Mouse (Mus musculus): ENCODE measurements around the gene Hoxa2. TPM values are rescaled to one million over a fixed set of nuclear protein-coding genes. Genes with fewer than 3 reads are reported as not detected.

The Hoxa2 gene
- polyA plus RNA-seq, 1 experiment from 2014 or later = 2.3 TPM

DNA sequence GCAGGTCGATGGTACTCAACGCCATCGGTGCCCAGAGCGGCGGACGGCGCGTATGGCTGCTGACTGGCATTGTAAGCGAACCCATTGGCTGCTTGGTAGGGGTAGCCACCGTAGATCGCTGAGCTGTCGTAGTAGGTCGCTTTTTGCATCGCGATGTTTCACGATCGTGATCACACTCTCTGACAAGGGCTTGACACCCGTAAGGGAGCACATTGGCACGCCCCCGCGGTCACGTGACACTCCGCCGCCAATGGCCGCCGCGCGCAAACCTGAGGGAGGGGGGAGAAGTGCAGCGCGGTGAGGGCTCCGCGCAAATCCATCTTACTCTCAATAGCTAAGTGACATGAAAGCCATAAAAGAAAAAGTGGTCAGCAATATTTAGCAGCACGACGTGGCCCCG is 7.9 kb upstream of the Hoxa2 start:
- peak; percentile 74 for ATAC-seq (replicated peaks; ENCODE audit: low FRiP score, low read depth)

DNA sequence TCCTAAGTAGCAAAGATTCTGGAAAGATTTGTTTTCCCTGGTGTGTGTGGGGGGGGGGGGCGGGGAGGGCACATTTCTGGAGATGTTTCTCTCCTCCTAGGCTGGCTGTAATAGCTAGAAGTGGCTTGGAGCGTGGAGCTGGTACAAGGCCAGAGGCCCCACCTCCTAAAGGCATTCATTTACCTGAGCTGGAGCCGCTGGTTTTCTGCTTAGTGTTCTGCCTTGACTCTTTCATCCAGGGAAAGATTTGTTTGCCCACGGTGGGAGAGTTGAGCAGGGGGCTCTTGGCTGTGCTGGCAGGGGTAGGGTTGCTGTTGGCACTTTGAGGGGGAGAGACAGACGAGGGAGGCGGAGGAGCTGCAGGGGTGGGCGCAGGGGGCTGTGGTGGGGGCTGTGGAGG is 7.3 kb upstream of the Hoxa2 start:
- Histone ChIP-seq H3K4me3 (replicated peaks; ENCODE audit: low read depth, low read length) (peak overlapping the region; percentile 21; the same call in 1 of the 2 replicates), H3K4me1 (replicated peaks; ENCODE audit: insufficient read depth, low read length) (peaks cover 40% of the 10 kb centered on the region), H3K4me2 (ENCODE audit: low read length) (peak overlapping the region; percentile 67), H3K9ac (ENCODE audit: low read depth, low read length) (peak overlapping the region; percentile 43; the same call in 1 of the 2 replicates), H3K27me3 (ENCODE audit: insufficient read depth, low read length) (no peaks in the 10 kb centered on the region), H3K9me3 (replicated peaks; ENCODE audit: low read length) (no peaks in the 10 kb centered on the region), H3K27ac (peak overlapping the region; percentile 85), H3K36me3 (ENCODE audit: insufficient read depth, low read length) (no peaks in the 10 kb centered on the region)
- TF ChIP-seq CTCF (IDR thresholded peaks at IDR 0.05; ENCODE audit: low read depth) = no peak
- 22% methylated on average over 7 of the region's 7 CpGs for WGBS
- DNase-seq (ENCODE audit: low spot score) (no peak), ATAC-seq (replicated peaks; ENCODE audit: low FRiP score, low read depth) (no peak)

More for the DNA sequence above, 7.9 kb upstream of the Hoxa2 start:
- Histone ChIP-seq H3K36me3 (ENCODE audit: insufficient read depth, low read length) (no peaks in the 10 kb centered on the region), H3K27me3 (ENCODE audit: insufficient read depth, low read length) (no peaks in the 10 kb centered on the region), H3K9ac (ENCODE audit: low read depth, low read length) (peak overlapping the region; percentile 43; the same call in 1 of the 2 replicates), H3K4me3 (replicated peaks; ENCODE audit: low read depth, low read length) (peak overlapping the region; percentile 21), H3K4me1 (replicated peaks; ENCODE audit: insufficient read depth, low read length) (peaks cover 39% of the 10 kb centered on the region), H3K9me3 (replicated peaks; ENCODE audit: low read length) (no peaks in the 10 kb centered on the region), H3K4me2 (ENCODE audit: low read length) (peak overlapping the region; percentile 67), H3K27ac (peak overlapping the region; percentile 85)
- TF ChIP-seq CTCF (IDR thresholded peaks at IDR 0.05; ENCODE audit: low read depth) = no peak
- DNase-seq (ENCODE audit: low spot score) = peak; percentile 97
- WGBS = 1% methylated on average over 35 of the region's 35 CpGs

DNA sequence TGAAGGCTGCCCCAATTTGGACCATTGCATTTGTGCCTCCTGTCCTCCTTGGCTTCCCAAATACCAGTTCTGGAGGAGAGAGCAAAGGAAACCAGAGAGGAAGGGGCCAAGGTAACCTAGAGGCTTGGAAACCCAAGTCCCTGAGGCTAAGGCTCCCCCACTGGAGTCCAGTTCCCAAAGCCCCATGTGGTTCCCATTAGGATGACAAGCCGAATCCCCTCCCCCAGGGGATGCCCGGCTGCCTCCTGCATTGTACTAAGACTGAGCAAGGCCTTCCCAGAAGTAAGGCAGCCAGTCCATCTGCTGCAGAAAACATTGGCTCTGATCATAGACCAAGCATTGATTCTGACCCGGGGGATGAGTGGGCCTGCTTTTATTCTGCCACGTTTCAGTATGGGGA is 6.7 kb upstream of the Hoxa2 start:
- TF ChIP-seq CTCF (IDR thresholded peaks at IDR 0.05; ENCODE audit: low read depth) = no peak
- ATAC-seq (replicated peaks; ENCODE audit: low FRiP score, low read depth) (no peak), DNase-seq (ENCODE audit: low spot score) (peak; percentile 73)
- H3K36me3 ChIP-seq (ENCODE audit: insufficient read depth, low read length) = no peaks in the 10 kb centered on the region
- no peaks in the 10 kb centered on the region for H3K27me3 ChIP-seq (ENCODE audit: insufficient read depth, low read length)
- no peaks in the 10 kb centered on the region for H3K9me3 ChIP-seq (replicated peaks; ENCODE audit: low read length)
- H3K4me3 ChIP-seq (replicated peaks; ENCODE audit: low read depth, low read length) = no peak overlapping the region
- WGBS = 19% methylated on average over 4 of the region's 4 CpGs
- peaks cover 44% of the 10 kb centered on the region for H3K4me1 ChIP-seq (replicated peaks; ENCODE audit: insufficient read depth, low read length)
- H3K27ac ChIP-seq = peak overlapping the region; percentile 85
- H3K9ac ChIP-seq (ENCODE audit: low read depth, low read length) = no peak overlapping the region
- H3K4me2 ChIP-seq (ENCODE audit: low read length) = 0 out of 2 replicates have a peak overlapping the region, but pooled peaks have one; percentile 36

DNA sequence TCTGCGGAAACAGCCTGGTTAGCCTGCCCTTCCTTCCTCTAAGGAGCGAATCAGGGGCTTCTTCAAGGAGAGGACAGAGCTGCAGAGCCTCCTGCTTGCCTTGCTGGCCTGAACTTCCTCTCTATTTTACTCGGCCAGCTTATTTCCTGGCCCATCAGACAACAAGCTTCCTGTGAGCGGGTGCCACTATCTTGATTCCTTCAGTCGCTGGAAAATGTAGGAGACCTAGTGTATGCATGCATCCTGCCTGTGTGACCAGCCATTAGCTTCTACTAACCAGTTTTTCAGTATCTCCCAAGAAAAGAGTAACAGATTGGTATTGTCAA is 6.2 kb upstream of the Hoxa2 start:
- Histone ChIP-seq H3K4me2 (ENCODE audit: low read length) (peak overlapping the region; percentile 36; the same call in 1 of the 2 replicates), H3K9me3 (replicated peaks; ENCODE audit: low read length) (no peaks in the 10 kb centered on the region), H3K9ac (ENCODE audit: low read depth, low read length) (0 out of 2 replicates have a peak overlapping the region, but pooled peaks have one; percentile 5), H3K27ac (peak overlapping the region; percentile 85), H3K36me3 (ENCODE audit: insufficient read depth, low read length) (no peaks in the 10 kb centered on the region), H3K27me3 (ENCODE audit: insufficient read depth, low read length) (no peaks in the 10 kb centered on the region), H3K4me3 (replicated peaks; ENCODE audit: low read depth, low read length) (no peak overlapping the region), H3K4me1 (replicated peaks; ENCODE audit: insufficient read depth, low read length) (peaks cover 43% of the 10 kb centered on the region)
- ATAC-seq (replicated peaks; ENCODE audit: low FRiP score, low read depth) (no peak), DNase-seq (ENCODE audit: low spot score) (peak; percentile 75)
- TF ChIP-seq CTCF (IDR thresholded peaks at IDR 0.05; ENCODE audit: low read depth) = no peak
- 41% methylated on average over 5 of the region's 5 CpGs for WGBS

DNA sequence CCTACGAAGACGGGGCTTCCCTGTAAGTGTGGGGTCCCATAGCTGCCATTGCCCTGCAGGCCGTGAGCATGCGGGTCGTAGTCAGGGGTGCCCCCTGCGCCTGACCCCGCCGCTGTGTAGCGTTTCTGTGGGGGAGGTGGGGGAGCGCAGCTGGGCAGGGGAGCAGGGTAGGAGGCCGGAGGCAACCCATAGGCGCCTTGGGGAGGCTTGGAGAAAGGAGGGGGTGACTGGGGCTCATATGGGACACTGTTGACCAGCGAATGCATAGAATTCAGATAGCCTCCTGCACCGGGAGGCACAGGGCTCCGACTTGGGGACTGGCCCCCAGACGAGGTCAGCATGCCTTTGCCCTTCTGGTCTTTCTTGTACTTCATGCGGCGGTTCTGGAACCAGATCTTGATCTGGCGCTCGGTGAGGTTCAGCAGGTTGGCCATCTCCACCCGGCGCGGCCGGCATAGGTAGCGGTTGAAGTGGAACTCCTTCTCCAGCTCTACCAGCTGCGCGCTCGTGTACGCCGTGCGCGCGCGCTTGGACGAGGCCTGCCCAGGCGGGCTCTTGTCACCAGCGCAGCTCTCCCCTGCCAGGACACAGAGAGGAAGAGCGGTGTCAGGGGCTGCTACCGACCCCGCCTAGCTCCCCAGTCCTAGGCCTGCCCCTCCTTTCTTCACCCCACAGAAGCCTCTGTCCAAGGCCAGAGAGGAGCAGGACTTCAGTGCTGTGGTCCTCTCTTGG is 5.7 kb upstream of the Hoxa2 start:
- DNase-seq (ENCODE audit: low spot score) = no peak
- peak overlapping the region; percentile 85 for H3K27ac ChIP-seq
- WGBS = 18% methylated on average over 40 of the region's 40 CpGs

DNA sequence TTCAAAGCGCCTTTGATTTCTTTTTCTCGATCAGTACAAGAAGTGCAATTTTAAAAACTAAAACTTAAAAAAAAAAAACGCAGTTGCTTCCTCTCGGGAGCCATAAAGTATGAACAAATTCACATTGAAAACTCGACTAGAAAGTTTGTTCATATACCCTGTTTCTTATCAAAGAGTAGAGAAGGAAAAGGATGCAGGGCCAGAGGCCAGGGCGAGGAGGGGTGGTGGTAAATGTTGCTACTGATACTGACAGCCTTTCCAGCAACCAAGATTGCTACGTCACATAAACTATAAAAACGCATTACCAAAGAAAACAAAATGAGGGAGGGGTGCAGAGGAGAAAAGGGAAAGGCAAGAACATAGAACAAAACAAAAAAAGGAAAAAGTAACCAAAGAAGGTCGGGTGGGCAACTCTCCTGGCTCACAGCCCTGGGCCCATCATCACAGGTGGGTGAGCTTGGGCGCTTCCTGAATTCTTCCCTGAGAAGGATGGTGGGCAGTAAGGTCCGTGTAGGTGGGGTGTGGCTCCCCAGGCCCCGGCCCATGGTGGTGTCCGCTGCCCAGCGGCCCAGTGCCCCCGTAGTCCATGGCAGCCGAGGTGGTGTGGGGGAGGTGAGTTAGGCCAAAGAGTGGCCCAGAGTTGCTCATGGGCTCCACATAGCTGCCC is 5.0 kb upstream of the Hoxa2 start:
- ATAC-seq (replicated peaks; ENCODE audit: low FRiP score, low read depth) (no peak), DNase-seq (ENCODE audit: low spot score) (peak; percentile 66)
- H3K4me2 ChIP-seq (ENCODE audit: low read length) = peak overlapping the region; percentile 36
- 35% methylated on average over 16 of the region's 16 CpGs for WGBS
- H3K27ac ChIP-seq = peak overlapping the region; percentile 85
- no peak for TF ChIP-seq CTCF (IDR thresholded peaks at IDR 0.05; ENCODE audit: low read depth)
- no peaks in the 10 kb centered on the region for H3K27me3 ChIP-seq (ENCODE audit: insufficient read depth, low read length)
- H3K4me1 ChIP-seq (replicated peaks; ENCODE audit: insufficient read depth, low read length) = peaks cover 51% of the 10 kb centered on the region
- no peak overlapping the region; the same call in 1 of the 2 replicates for H3K9ac ChIP-seq (ENCODE audit: low read depth, low read length)
- no peak overlapping the region for H3K4me3 ChIP-seq (replicated peaks; ENCODE audit: low read depth, low read length)
- no peaks in the 10 kb centered on the region for H3K36me3 ChIP-seq (ENCODE audit: insufficient read depth, low read length)
- no peaks in the 10 kb centered on the region for H3K9me3 ChIP-seq (replicated peaks; ENCODE audit: low read length)

More for the DNA sequence above, 5.7 kb upstream of the Hoxa2 start:
- no peaks in the 10 kb centered on the region for H3K9me3 ChIP-seq (replicated peaks; ENCODE audit: low read length)
- no peak for TF ChIP-seq CTCF (IDR thresholded peaks at IDR 0.05; ENCODE audit: low read depth)
- no peak for ATAC-seq (replicated peaks; ENCODE audit: low FRiP score, low read depth)
- peak overlapping the region; percentile 36 for H3K4me2 ChIP-seq (ENCODE audit: low read length)
- no peak overlapping the region for H3K4me3 ChIP-seq (replicated peaks; ENCODE audit: low read depth, low read length)
- no peaks in the 10 kb centered on the region for H3K27me3 ChIP-seq (ENCODE audit: insufficient read depth, low read length)
- H3K4me1 ChIP-seq (replicated peaks; ENCODE audit: insufficient read depth, low read length) = peaks cover 49% of the 10 kb centered on the region
- peak overlapping the region; percentile 5; the same call in 1 of the 2 replicates for H3K9ac ChIP-seq (ENCODE audit: low read depth, low read length)
- H3K36me3 ChIP-seq (ENCODE audit: insufficient read depth, low read length) = no peaks in the 10 kb centered on the region
